Mouse (Mus musculus) gastrocnemius, postnatal 10 days (tissue): Measurements from ENCODE around the gene Olfr1095. TPM values are rescaled to one million over a fixed set of nuclear protein-coding genes. Genes with fewer than 3 reads are reported as not detected.

ENCODE experiments used
- DNase-seq: peaks from one replicate; pipeline ENCODE4 v3.0.0; 2021; ENCODE audit warnings: mixed read lengths
- long read RNA-seq, 2 experiments: library from polyadenylated mRNA; stranded (forward); transcript quantifications; one replicate each; pipeline ENCODE4 v2.0.0; 2021
- total RNA-seq, 2 experiments: library from RNA; stranded (reverse); gene quantifications; 2 replicates each; pipeline ENCODE4 v1.2.3; 2021

The Olfr1095 gene
- not detected for total RNA-seq
- long read RNA-seq, experiment 1: 0 reads
- long read RNA-seq, experiment 2: 0 reads

- DNase-seq: no peak
These were observed at the start of gene Olfr1095 for GRCm38 (mm10) chr2:86851596-86851995. Gene Olfr1095, minus strand, starts transcription at chr2:86851696.

- no peak for DNase-seq
These were observed 40.6 kb upstream of the Olfr1095 start, which contains the start of gene Olfr1097 for GRCm38 (mm10) chr2:86892116-86892515. Gene Olfr1097, minus strand, starts transcription at chr2:86892216.

- no peak for DNase-seq
These were observed 23.2 kb upstream of the Olfr1095 start, which contains the start of gene Gm13723 for GRCm38 (mm10) chr2:86874702-86875101. Gene Gm13723, minus strand, starts transcription at chr2:86874802.

- DNase-seq: no peak
These were observed 27.1 kb downstream of the Olfr1095 start, which contains the start of gene Olfr1094 for GRCm38 (mm10) chr2:86824363-86824762. Gene Olfr1094, plus strand, starts transcription at chr2:86824663.

DNA sequence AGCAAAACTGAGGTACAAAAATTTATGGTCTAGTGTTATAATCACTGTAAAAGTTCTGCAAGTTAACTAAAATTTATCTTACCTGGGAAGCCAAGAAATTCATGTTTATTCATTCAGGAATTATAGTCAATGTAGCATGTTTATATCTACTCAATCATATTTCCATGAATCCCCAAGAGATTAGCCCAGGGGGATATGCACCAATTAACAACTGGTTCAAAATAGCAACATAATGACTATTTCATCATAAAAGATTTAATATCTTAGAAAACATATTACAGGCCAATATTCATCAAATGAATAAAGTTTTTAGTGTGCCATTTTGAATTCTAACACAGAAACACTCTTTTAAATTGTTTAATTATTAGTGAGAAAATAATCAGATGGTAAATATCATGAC lies 41.6 kb downstream of the Olfr1095 start, which contains the start of gene Olfr141:
Gene Olfr141, minus strand, starts transcription at position 101 of the 400 bp plus-strand sequence.
- no peak for DNase-seq

Other genes with a start within 250 kb of the Olfr1095 start
- gene Olfr1084, start 212.0 kb downstream of the Olfr1095 start, total RNA-seq: not detected
- not detected for gene Olfr1085, start 189.7 kb downstream of the Olfr1095 start, total RNA-seq
- gene Olfr1086, start 171.6 kb downstream of the Olfr1095 start, total RNA-seq: not detected
- not detected for gene Olfr1087, start 153.3 kb downstream of the Olfr1095 start, total RNA-seq
- gene Olfr1089, start 118.0 kb downstream of the Olfr1095 start, total RNA-seq: not detected
- not detected for gene Olfr1090, start 92.7 kb downstream of the Olfr1095 start, total RNA-seq
- not detected for gene Olfr1093, start 69.2 kb downstream of the Olfr1095 start, total RNA-seq
- not detected for gene Olfr141, start 41.7 kb downstream of the Olfr1095 start, total RNA-seq
- gene Olfr1094, start 27.0 kb downstream of the Olfr1095 start, total RNA-seq: not detected
- not detected for gene Gm13723, start 23.1 kb upstream of the Olfr1095 start, total RNA-seq
- gene Olfr1097, start 40.5 kb upstream of the Olfr1095 start, total RNA-seq: not detected
- not detected for gene Olfr1098, start 72.8 kb upstream of the Olfr1095 start, total RNA-seq
- not detected for gene Olfr1099, start 109.0 kb upstream of the Olfr1095 start, total RNA-seq
- gene Olfr1100, start 128.3 kb upstream of the Olfr1095 start, total RNA-seq: not detected
- not detected for gene Olfr1101, start 139.5 kb upstream of the Olfr1095 start, total RNA-seq
- not detected for gene Olfr1102, start 146.7 kb upstream of the Olfr1095 start, total RNA-seq
- not detected for gene Olfr1104, start 175.4 kb upstream of the Olfr1095 start, total RNA-seq
- not detected for gene Olfr1105, start 184.8 kb upstream of the Olfr1095 start, total RNA-seq
- gene Olfr1106, start 200.6 kb upstream of the Olfr1095 start, total RNA-seq: not detected
- gene Olfr1107, start 224.1 kb upstream of the Olfr1095 start, total RNA-seq: not detected
- gene Olfr1109, start 244.3 kb upstream of the Olfr1095 start, total RNA-seq: not detected